Mouse (Mus musculus): ENCODE results near the gene Fer. TPM values are rescaled to one million over a fixed set of nuclear protein-coding genes. Genes with fewer than 3 reads are reported as not detected.

Gene Fer
- polyA plus RNA-seq, 1 experiment from 2014 or later = 32.2 TPM

GRCm38 (mm10) chr17:64119697-64120288 lies 256.9 kb downstream of the Fer start:
- H3K4me2 ChIP-seq = no peak overlapping the region
- TF ChIP-seq CTCF (IDR thresholded peaks at IDR 0.05; ENCODE audit: low read depth) = no peak
- ATAC-seq (ENCODE audit: insufficient read depth) = no peak
- H3K9ac ChIP-seq = no peak overlapping the region
- no peak overlapping the region for H3K4me3 ChIP-seq (ENCODE audit: low read depth, low read length)
- no peaks in the 10 kb centered on the region for H3K36me3 ChIP-seq (ENCODE audit: insufficient read depth)
- no peaks in the 10 kb centered on the region for H3K9me3 ChIP-seq (ENCODE audit: low read depth, low read length)
- H3K27ac ChIP-seq (ENCODE audit: low read depth) = no peak overlapping the region
- H3K27me3 ChIP-seq (ENCODE audit: insufficient read depth, low read length) = no peaks in the 10 kb centered on the region
- H3K4me1 ChIP-seq (ENCODE audit: insufficient read depth) = no peaks in the 10 kb centered on the region
- DNase-seq = no peak
- WGBS = 72% methylated on average over 5 of the region's 5 CpGs

- no peaks in the 10 kb centered on the region for H3K36me3 ChIP-seq (ENCODE audit: insufficient read depth)
- H3K4me1 ChIP-seq (ENCODE audit: insufficient read depth) = no peaks in the 10 kb centered on the region
- ATAC-seq (ENCODE audit: insufficient read depth) = no peak
- 82% methylated on average over 11 of the region's 11 CpGs for whole genome bisulfite sequencing
- TF ChIP-seq CTCF (IDR thresholded peaks at IDR 0.05; ENCODE audit: low read depth) = no peak
- H3K4me3 ChIP-seq (ENCODE audit: low read depth, low read length) = no peak overlapping the region
- H3K27ac ChIP-seq (ENCODE audit: low read depth) = no peak overlapping the region
- no peak for DNase-seq
- H3K9me3 ChIP-seq (ENCODE audit: low read depth, low read length) = no peaks in the 10 kb centered on the region
- H3K4me2 ChIP-seq = no peak overlapping the region
- no peaks in the 10 kb centered on the region for H3K27me3 ChIP-seq (ENCODE audit: insufficient read depth, low read length)
- H3K9ac ChIP-seq = no peak overlapping the region
These were observed 259.7 kb downstream of the Fer start for GRCm38 (mm10) chr17:64122556-64122955.

- DNase-seq (no peak), ATAC-seq (ENCODE audit: insufficient read depth) (no peak)
- H3K4me2 ChIP-seq = no peak overlapping the region
- no peaks in the 10 kb centered on the region for H3K27me3 ChIP-seq (ENCODE audit: insufficient read depth, low read length)
- no peaks in the 10 kb centered on the region for H3K4me1 ChIP-seq (ENCODE audit: insufficient read depth)
- H3K27ac ChIP-seq (ENCODE audit: low read depth) = no peak overlapping the region
- no peaks in the 10 kb centered on the region for H3K9me3 ChIP-seq (ENCODE audit: low read depth, low read length)
- no peaks in the 10 kb centered on the region for H3K36me3 ChIP-seq (ENCODE audit: insufficient read depth)
- TF ChIP-seq CTCF (IDR thresholded peaks at IDR 0.05; ENCODE audit: low read depth) = no peak
- no peak overlapping the region for H3K9ac ChIP-seq
- WGBS = 59% methylated on average over 3 of the region's 3 CpGs
- no peak overlapping the region for H3K4me3 ChIP-seq (ENCODE audit: low read depth, low read length)
These were observed 260.9 kb downstream of the Fer start for GRCm38 (mm10) chr17:64123732-64124131.

GRCm38 (mm10) chr17:64126904-64127303 lies 264.0 kb downstream of the Fer start:
- no peak overlapping the region for H3K27ac ChIP-seq (ENCODE audit: low read depth)

GRCm38 (mm10) chr17:64129750-64130149 lies 266.9 kb downstream of the Fer start:
- H3K9ac ChIP-seq = no peak overlapping the region
- 25% methylated on average over 2 of the region's 2 CpGs for WGBS
- H3K36me3 ChIP-seq (ENCODE audit: insufficient read depth) = no peaks in the 10 kb centered on the region
- DNase-seq (no peak), ATAC-seq (ENCODE audit: insufficient read depth) (no peak)
- H3K4me2 ChIP-seq = no peak overlapping the region
- H3K27ac ChIP-seq (ENCODE audit: low read depth) = no peak overlapping the region
- H3K9me3 ChIP-seq (ENCODE audit: low read depth, low read length) = no peaks in the 10 kb centered on the region
- H3K4me1 ChIP-seq (ENCODE audit: insufficient read depth) = no peaks in the 10 kb centered on the region
- no peak for TF ChIP-seq CTCF (IDR thresholded peaks at IDR 0.05; ENCODE audit: low read depth)
- H3K4me3 ChIP-seq (ENCODE audit: low read depth, low read length) = no peak overlapping the region
- no peaks in the 10 kb centered on the region for H3K27me3 ChIP-seq (ENCODE audit: insufficient read depth, low read length)

More at GRCm38 (mm10) chr17:64126904-64127303, 264.0 kb downstream of the Fer start:
- H3K9me3 ChIP-seq (ENCODE audit: low read depth, low read length) = no peaks in the 10 kb centered on the region
- no peaks in the 10 kb centered on the region for H3K4me1 ChIP-seq (ENCODE audit: insufficient read depth)
- H3K4me2 ChIP-seq = no peak overlapping the region
- DNase-seq (no peak), ATAC-seq (ENCODE audit: insufficient read depth) (no peak)
- no peak overlapping the region for H3K9ac ChIP-seq
- no peak overlapping the region for H3K4me3 ChIP-seq (ENCODE audit: low read depth, low read length)
- 77% methylated on average over 5 of the region's 5 CpGs for WGBS
- no peaks in the 10 kb centered on the region for H3K36me3 ChIP-seq (ENCODE audit: insufficient read depth)
- no peak for TF ChIP-seq CTCF (IDR thresholded peaks at IDR 0.05; ENCODE audit: low read depth)
- H3K27me3 ChIP-seq (ENCODE audit: insufficient read depth, low read length) = no peaks in the 10 kb centered on the region

- no peak overlapping the region for H3K4me2 ChIP-seq
- no peak overlapping the region for H3K4me3 ChIP-seq (ENCODE audit: low read depth, low read length)
- WGBS = 55% methylated on average over 3 of the region's 3 CpGs
- ATAC-seq (ENCODE audit: insufficient read depth) (no peak), DNase-seq (peak; percentile 48)
- H3K4me1 ChIP-seq (ENCODE audit: insufficient read depth) = no peaks in the 10 kb centered on the region
- TF ChIP-seq CTCF (IDR thresholded peaks at IDR 0.05; ENCODE audit: low read depth) = no peak
- H3K27me3 ChIP-seq (ENCODE audit: insufficient read depth, low read length) = no peaks in the 10 kb centered on the region
- no peak overlapping the region for H3K9ac ChIP-seq
- H3K9me3 ChIP-seq (ENCODE audit: low read depth, low read length) = no peaks in the 10 kb centered on the region
- H3K27ac ChIP-seq (ENCODE audit: low read depth) = no peak overlapping the region
- H3K36me3 ChIP-seq (ENCODE audit: insufficient read depth) = no peaks in the 10 kb centered on the region
These were observed 267.5 kb downstream of the Fer start for GRCm38 (mm10) chr17:64130356-64130755.

- DNase-seq = no peak
These were observed 269.3 kb downstream of the Fer start for GRCm38 (mm10) chr17:64132183-64132582.

More at GRCm38 (mm10) chr17:64132183-64132582, 269.3 kb downstream of the Fer start:
- 59% methylated on average over 6 of the region's 6 CpGs for WGBS
- ATAC-seq (ENCODE audit: insufficient read depth) = no peak
- Histone ChIP-seq H3K9me3 (ENCODE audit: low read depth, low read length) (no peaks in the 10 kb centered on the region), H3K9ac (no peak overlapping the region), H3K4me1 (ENCODE audit: insufficient read depth) (no peaks in the 10 kb centered on the region), H3K27ac (ENCODE audit: low read depth) (no peak overlapping the region), H3K4me3 (ENCODE audit: low read depth, low read length) (no peak overlapping the region), H3K27me3 (ENCODE audit: insufficient read depth, low read length) (no peaks in the 10 kb centered on the region), H3K36me3 (ENCODE audit: insufficient read depth) (no peaks in the 10 kb centered on the region), H3K4me2 (no peak overlapping the region)
- no peak for TF ChIP-seq CTCF (IDR thresholded peaks at IDR 0.05; ENCODE audit: low read depth)
